Mouse (Mus musculus): ENCODE data around the gene Dmwd.
A peak's percentile ranks its signal among the peaks of the same experiment; 100 is the strongest.

Dmwd gene

GRCm38 (mm10) chr7:19075723-19076585, at the start of gene Dmwd:
Dmwd (plus strand) TSS chr7:19076227.
- DNase-seq (ENCODE audit: low spot score): peak; percentile 77

- no peak for DNase-seq (ENCODE audit: low spot score)
These were observed 48.0 kb upstream of the Dmwd start for GRCm38 (mm10) chr7:19028067-19028466.

GRCm38 (mm10) chr7:19029084-19029653, 46.9 kb upstream of the Dmwd start:
- no peak for DNase-seq (ENCODE audit: low spot score)

- DNase-seq (ENCODE audit: low spot score): no peak
These were observed 44.4 kb upstream of the Dmwd start for GRCm38 (mm10) chr7:19031641-19032040.

- DNase-seq (ENCODE audit: low spot score): no peak
These were observed 31.4 kb upstream of the Dmwd start for GRCm38 (mm10) chr7:19044616-19045015.

- no peak for DNase-seq (ENCODE audit: low spot score)
These were observed 29.5 kb upstream of the Dmwd start for GRCm38 (mm10) chr7:19046286-19047069.

- DNase-seq (ENCODE audit: low spot score): no peak
These were observed 28.0 kb upstream of the Dmwd start for GRCm38 (mm10) chr7:19048006-19048527.

GRCm38 (mm10) chr7:19049252-19049651, 26.8 kb upstream of the Dmwd start:
- no peak for DNase-seq (ENCODE audit: low spot score)

GRCm38 (mm10) chr7:19050172-19050571, 25.9 kb upstream of the Dmwd start:
- DNase-seq (ENCODE audit: low spot score): no peak

- DNase-seq (ENCODE audit: low spot score): no peak
These were observed 24.9 kb upstream of the Dmwd start for GRCm38 (mm10) chr7:19051161-19051560.

GRCm38 (mm10) chr7:19052345-19053135, 23.5 kb upstream of the Dmwd start:
- peak; percentile 46 for DNase-seq (ENCODE audit: low spot score)

GRCm38 (mm10) chr7:19053136-19053532, 22.9 kb upstream of the Dmwd start:
- no peak for DNase-seq (ENCODE audit: low spot score)

GRCm38 (mm10) chr7:19054047-19054776, 21.8 kb upstream of the Dmwd start, which contains the start of gene Rsph6a:
Rsph6a (plus strand) TSS chr7:19054690.
- DNase-seq (ENCODE audit: low spot score): no peak

- DNase-seq (ENCODE audit: low spot score): no peak
These were observed 21.3 kb upstream of the Dmwd start for GRCm38 (mm10) chr7:19054777-19055076.

- DNase-seq (ENCODE audit: low spot score): no peak
These were observed 20.9 kb upstream of the Dmwd start for GRCm38 (mm10) chr7:19055108-19055507.

- DNase-seq (ENCODE audit: low spot score): no peak
These were observed 18.6 kb upstream of the Dmwd start for GRCm38 (mm10) chr7:19057405-19057804.

- DNase-seq (ENCODE audit: low spot score): no peak
These were observed 10.1 kb upstream of the Dmwd start for GRCm38 (mm10) chr7:19065896-19066295.

GRCm38 (mm10) chr7:19067063-19067462, 9.0 kb upstream of the Dmwd start:
- no peak for DNase-seq (ENCODE audit: low spot score)

GRCm38 (mm10) chr7:19067935-19068334, 8.1 kb upstream of the Dmwd start:
- DNase-seq (ENCODE audit: low spot score): no peak

- DNase-seq (ENCODE audit: low spot score): peak; percentile 67
These were observed 7.3 kb upstream of the Dmwd start for GRCm38 (mm10) chr7:19068707-19069106.

- no peak for DNase-seq (ENCODE audit: low spot score)
These were observed 6.5 kb upstream of the Dmwd start for GRCm38 (mm10) chr7:19069500-19069899.
